Mouse (Mus musculus): ENCODE results near the gene Muc20. TPM values are rescaled to one million over a fixed set of nuclear protein-coding genes. Genes with fewer than 3 reads are reported as not detected.

Muc20 gene
- total RNA-seq, 4 experiments from 2014 or later: 0.34 to 0.70 (median 0.42) TPM

Other genes starting within 250 kb of the Muc20 start
- 10 to 100 TPM; 46.2 to 82.1 (median 70.2) TPM for gene Tfrc, start 188.5 kb downstream of the Muc20 start, total RNA-seq (2022)
- 10 to 100 TPM; 43.7 to 58.1 (median 46.2) TPM for gene Tnk2, start 153.6 kb downstream of the Muc20 start, total RNA-seq (2022)
- under 1 TPM in 2 of 4 experiments, not detected in 2; 0.05 to 0.38 TPM for gene Muc4, start 61.5 kb downstream of the Muc20 start, total RNA-seq (2022)
- not detected for gene Smbd1, start 13.0 kb upstream of the Muc20 start, total RNA-seq (2022)
- gene Fyttd1, start 80.1 kb upstream of the Muc20 start, total RNA-seq (2022): 100 to 1,000 TPM; 107 to 123 (median 116) TPM
- gene Rubcn, start 80.3 kb upstream of the Muc20 start, total RNA-seq (2022): 10 to 100 TPM; 22.4 to 29.0 (median 25.9) TPM
- gene Lrch3, start 116.7 kb upstream of the Muc20 start, total RNA-seq (2022): 10 to 100 TPM; 11.6 to 15.3 (median 13.8) TPM

All from gastrocnemius, adult 8-10 months (tissue).